Comparison of ENCODE assay signal across 20 mouse cellular contexts in genomic region chr12:8831710-8832109, GRCm38 (mm10).
"Had no signal": no experiment of that assay in that cellular context is flagged by ENCODE, and none has a peak within 500 bp of the region (broad histone marks: within the 10 kb centered on the region; RNA-seq: fewer than 3 reads in every experiment).

No protein-coding gene starts in this region.

- H3K27me3 ChIP-seq: neural tube, embryonic 13.5 days; stomach, embryonic 15.5 days had no signal

- H3K36me3 ChIP-seq: neural tube, embryonic 13.5 days; stomach, embryonic 15.5 days had no signal

- H3K9ac ChIP-seq: liver, embryonic 14.5 days; liver, postnatal 0 days; lung, embryonic 14.5 days; neural tube, embryonic 13.5 days; stomach, embryonic 15.5 days had no signal

- DNase-seq: kidney, adult 9 months; kidney, postnatal 14 days; layer of hippocampus, postnatal 36 days; liver, postnatal 0 days; lung, embryonic 14.5 days; midbrain, embryonic 14.5 days; retina, postnatal 1 day; right cerebral cortex, postnatal 25 days; spleen, adult 18-20 months; thymus, postnatal 25 days had no signal

- H3K4me3 ChIP-seq: layer of hippocampus, adult 2 months; left cerebral cortex, adult 2 months; myocyte; neural tube, embryonic 13.5 days; stomach, embryonic 15.5 days had no signal

- ATAC-seq: lung, postnatal 0 days had no signal

- H3K4me2 ChIP-seq: liver, embryonic 11.5 days; lung, embryonic 14.5 days; midbrain, embryonic 11.5 days; neural tube, embryonic 13.5 days; stomach, embryonic 15.5 days had no signal

- H3K27ac ChIP-seq: layer of hippocampus, adult 2 months; left cerebral cortex, adult 2 months; liver, embryonic 14.5 days; macrophage; neural tube, embryonic 13.5 days; stomach, embryonic 15.5 days had no signal

- H3K4me1 ChIP-seq: neural tube, embryonic 13.5 days; stomach, embryonic 15.5 days had no signal

- H3K9me3 ChIP-seq: neural tube, embryonic 13.5 days; stomach, embryonic 15.5 days had no signal
